Mouse (Mus musculus): ENCODE measurements around the gene Timd4. TPM values are rescaled to one million over a fixed set of nuclear protein-coding genes. Genes with fewer than 3 reads are reported as not detected.

Timd4 gene
- polyA plus RNA-seq (2012; rRNA removed): 3.6 and 4.3 TPM in 2 replicates
- polyA plus RNA-seq (2014; fragmentation: Nextera tagmentation; extraction: Ambion mirVana): 6.3 and 7.6 TPM in 2 replicates

GRCm38 (mm10) chr11:46810511-46810910, at the start of gene Timd4:
Gene Timd4, plus strand, starts transcription at chr11:46810800.
- H3K9me3 ChIP-seq (ENCODE audit: control insufficient read depth, low read length): no peaks in the 10 kb centered on the region
- no peak within 1 kb of the TSS for H3K4me3 ChIP-seq (ENCODE audit: insufficient read depth in 1 of 2, low read depth in 2 of 2, low read length in 2 of 2)
- WGBS (ENCODE audit: insufficient replicate concordance): 38% methylated on average over 5 of the region's 5 CpGs

GRCm38 (mm10) chr11:46776879-46777278, 33.7 kb upstream of the Timd4 start:
- no peak overlapping the region for H3K4me2 ChIP-seq (ENCODE audit: low read depth)
- H3K4me1 ChIP-seq (replicated peaks; ENCODE audit: control insufficient read depth in 2 of 2, insufficient read depth in 2 of 2, low read length in 1 of 2): no peaks in the 10 kb centered on the region
- ATAC-seq (ENCODE audit: insufficient read depth) (no peak), DNase-seq (ENCODE audit: low read depth in 3 of 3, low spot score in 3 of 3) (no peak)
- no peak overlapping the region for H3K9ac ChIP-seq (replicated peaks)
- H3K27me3 ChIP-seq (ENCODE audit: control insufficient read depth, insufficient read depth, low read length): no peaks in the 10 kb centered on the region
- H3K27ac ChIP-seq: no peak overlapping the region
- H3K4me3 ChIP-seq (ENCODE audit: insufficient read depth in 1 of 2, low read depth in 2 of 2, low read length in 2 of 2): no peak overlapping the region
- no peaks in the 10 kb centered on the region for H3K36me3 ChIP-seq (replicated peaks; ENCODE audit: control insufficient read depth, insufficient read depth, low read depth)
- 47% methylated on average over 3 of the region's 3 CpGs for WGBS (ENCODE audit: insufficient replicate concordance)
- no peak for TF ChIP-seq CTCF (IDR thresholded peaks at IDR 0.05; ENCODE audit: low read depth)
- no peak for TF ChIP-seq EP300 (IDR thresholded peaks at IDR 0.05; ENCODE audit: low read depth)
- H3K9me3 ChIP-seq (ENCODE audit: control insufficient read depth, low read length): no peaks in the 10 kb centered on the region

More at GRCm38 (mm10) chr11:46810511-46810910, at the start of gene Timd4:
- no peaks in the 10 kb centered on the region for H3K4me1 ChIP-seq (replicated peaks; ENCODE audit: control insufficient read depth in 2 of 2, insufficient read depth in 2 of 2, low read length in 1 of 2)
- TF ChIP-seq CTCF (IDR thresholded peaks at IDR 0.05; ENCODE audit: low read depth) (no peak), EP300 (IDR thresholded peaks at IDR 0.05; ENCODE audit: low read depth) (no peak)
- no peaks in the 10 kb centered on the region for H3K36me3 ChIP-seq (replicated peaks; ENCODE audit: control insufficient read depth, insufficient read depth, low read depth)
- no peaks in the 10 kb centered on the region for H3K27me3 ChIP-seq (ENCODE audit: control insufficient read depth, insufficient read depth, low read length)
- no peak for DNase-seq (ENCODE audit: low read depth in 3 of 3, low spot score in 3 of 3)
- H3K9ac ChIP-seq (replicated peaks): no peak within 1 kb of the TSS
- no peak for ATAC-seq (ENCODE audit: insufficient read depth)
- H3K4me2 ChIP-seq (ENCODE audit: low read depth): no peak within 1 kb of the TSS
- H3K27ac ChIP-seq: no peak within 1 kb of the TSS

- Histone ChIP-seq H3K9ac (replicated peaks) (no peak overlapping the region), H3K27me3 (ENCODE audit: control insufficient read depth, insufficient read depth, low read length) (no peaks in the 10 kb centered on the region), H3K9me3 (ENCODE audit: control insufficient read depth, low read length) (no peaks in the 10 kb centered on the region), H3K4me1 (replicated peaks; ENCODE audit: control insufficient read depth in 2 of 2, insufficient read depth in 2 of 2, low read length in 1 of 2) (no peaks in the 10 kb centered on the region), H3K4me2 (ENCODE audit: low read depth) (no peak overlapping the region), H3K27ac (no peak overlapping the region), H3K36me3 (replicated peaks; ENCODE audit: control insufficient read depth, insufficient read depth, low read depth) (no peaks in the 10 kb centered on the region), H3K4me3 (ENCODE audit: insufficient read depth in 1 of 2, low read depth in 2 of 2, low read length in 2 of 2) (no peak overlapping the region)
- no peak for DNase-seq (ENCODE audit: low read depth in 3 of 3, low spot score in 3 of 3)
- 56% methylated on average over 2 of the region's 2 CpGs for WGBS (ENCODE audit: insufficient replicate concordance)
- no peak for ATAC-seq (ENCODE audit: insufficient read depth)
- TF ChIP-seq CTCF (IDR thresholded peaks at IDR 0.05; ENCODE audit: low read depth) (no peak), EP300 (IDR thresholded peaks at IDR 0.05; ENCODE audit: low read depth) (no peak)
Observed at GRCm38 (mm10) chr11:46779811-46780210, 30.8 kb upstream of the Timd4 start.

- H3K9ac ChIP-seq (replicated peaks): no peak overlapping the region
- no peaks in the 10 kb centered on the region for H3K27me3 ChIP-seq (ENCODE audit: control insufficient read depth, insufficient read depth, low read length)
- H3K4me3 ChIP-seq (ENCODE audit: insufficient read depth in 1 of 2, low read depth in 2 of 2, low read length in 2 of 2): no peak overlapping the region
- no peaks in the 10 kb centered on the region for H3K4me1 ChIP-seq (replicated peaks; ENCODE audit: control insufficient read depth in 2 of 2, insufficient read depth in 2 of 2, low read length in 1 of 2)
- H3K9me3 ChIP-seq (ENCODE audit: control insufficient read depth, low read length): no peaks in the 10 kb centered on the region
- H3K36me3 ChIP-seq (replicated peaks; ENCODE audit: control insufficient read depth, insufficient read depth, low read depth): no peaks in the 10 kb centered on the region
- ATAC-seq (ENCODE audit: insufficient read depth) (no peak), DNase-seq (ENCODE audit: low read depth in 3 of 3, low spot score in 3 of 3) (no peak)
- no peak for TF ChIP-seq CTCF (IDR thresholded peaks at IDR 0.05; ENCODE audit: low read depth)
- no peak for TF ChIP-seq EP300 (IDR thresholded peaks at IDR 0.05; ENCODE audit: low read depth)
- WGBS (ENCODE audit: insufficient replicate concordance): 70% methylated on average over 2 of the region's 2 CpGs
- no peak overlapping the region for H3K4me2 ChIP-seq (ENCODE audit: low read depth)
- no peak overlapping the region for H3K27ac ChIP-seq
Observed at GRCm38 (mm10) chr11:46804440-46804839, 6.2 kb upstream of the Timd4 start.

GRCm38 (mm10) chr11:46817692-46818091, 7.1 kb downstream of the Timd4 start:
- Histone ChIP-seq H3K36me3 (replicated peaks; ENCODE audit: control insufficient read depth, insufficient read depth, low read depth) (no peaks in the 10 kb centered on the region), H3K27ac (no peak overlapping the region), H3K4me3 (ENCODE audit: insufficient read depth in 1 of 2, low read depth in 2 of 2, low read length in 2 of 2) (no peak overlapping the region), H3K9me3 (ENCODE audit: control insufficient read depth, low read length) (no peaks in the 10 kb centered on the region), H3K4me1 (replicated peaks; ENCODE audit: control insufficient read depth in 2 of 2, insufficient read depth in 2 of 2, low read length in 1 of 2) (no peaks in the 10 kb centered on the region), H3K4me2 (ENCODE audit: low read depth) (no peak overlapping the region), H3K9ac (replicated peaks) (no peak overlapping the region), H3K27me3 (ENCODE audit: control insufficient read depth, insufficient read depth, low read length) (no peaks in the 10 kb centered on the region)
- no peak for TF ChIP-seq CTCF (IDR thresholded peaks at IDR 0.05; ENCODE audit: low read depth)
- TF ChIP-seq EP300 (IDR thresholded peaks at IDR 0.05; ENCODE audit: low read depth): no peak
- DNase-seq (ENCODE audit: low read depth in 3 of 3, low spot score in 3 of 3): no peak
- ATAC-seq (ENCODE audit: insufficient read depth): no peak
- WGBS (ENCODE audit: insufficient replicate concordance): 57% methylated on average over 5 of the region's 5 CpGs
